In the genomic region with DNA sequence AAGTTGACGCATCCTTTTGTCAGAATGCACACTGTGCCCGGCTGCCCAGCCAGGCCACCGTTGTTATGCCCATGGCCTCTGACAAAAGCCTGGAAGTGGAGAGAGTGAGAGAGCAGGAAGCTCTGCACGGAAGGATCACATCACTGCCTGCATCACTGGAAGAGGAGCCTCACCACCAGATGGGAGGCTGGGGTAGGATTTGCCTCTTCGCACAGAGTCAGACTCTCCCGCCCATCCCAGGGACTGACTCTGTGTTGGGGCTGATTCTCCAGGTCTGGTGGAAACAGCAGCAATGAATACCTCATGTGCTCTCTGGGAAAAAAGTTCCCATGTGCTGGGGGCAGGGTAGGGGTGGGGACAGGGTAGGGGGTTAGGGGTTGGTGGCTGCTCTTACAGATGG, we compare ENCODE assay signal across 9 mouse cellular contexts. TPM values are rescaled to one million over a fixed set of nuclear protein-coding genes. Genes with fewer than 3 reads are reported as not detected.
DNase-seq lines count a peak whose midpoint lies in the region; ATAC-seq and TF ChIP-seq lines count a peak whose summit lies in the region.
"Had no signal": no experiment of that assay in that cellular context is flagged by ENCODE, and none has a peak within 500 bp of the region (broad histone marks: within the 10 kb centered on the region; RNA-seq: fewer than 3 reads in every experiment).

No protein-coding gene starts in this region.

- no peak overlapping the region for H3K9ac ChIP-seq in heart, postnatal 0 days (replicated peaks; ENCODE audit: low read depth, low read length)
- no peak overlapping the region for H3K9ac ChIP-seq in lung, embryonic 16.5 days (ENCODE audit: low read length)
- no peak overlapping the region for H3K9ac ChIP-seq in embryonic facial prominence, embryonic 11.5 days (replicated peaks; ENCODE audit: low read length)
- no peak overlapping the region for H3K9ac ChIP-seq in stomach, embryonic 15.5 days
- H3K9ac ChIP-seq: forebrain, postnatal 0 days had no signal

- H3K27ac ChIP-seq in heart, postnatal 0 days (ENCODE audit: low read depth), result peak overlapping the region; percentile 56
- H3K27ac ChIP-seq in lung, embryonic 16.5 days (ENCODE audit: low read length), result peak overlapping the region; percentile 73
- no peak overlapping the region for H3K27ac ChIP-seq in embryonic facial prominence, embryonic 11.5 days (replicated peaks; ENCODE audit: low read depth, low read length)
- H3K27ac ChIP-seq in stomach, embryonic 15.5 days, result 0 out of 2 replicates have a peak overlapping the region, but pooled peaks have one; percentile 40
- H3K27ac ChIP-seq: hindbrain, postnatal 0 days had no signal

- DNase-seq in heart, postnatal 0 days (ENCODE audit: low spot score), result no peak
- DNase-seq in heart, adult 8-10 months (ENCODE audit: low spot score), result no peak
- no peak for DNase-seq in lung, postnatal 36 days
- peak; percentile 13 for DNase-seq in embryonic facial prominence, embryonic 11.5 days (ENCODE audit: low spot score)
- no peak for DNase-seq in retina, embryonic 14.5 days (ENCODE audit: low spot score)
- DNase-seq: forebrain, postnatal 0 days had no signal

- H3K4me3 ChIP-seq in heart, postnatal 0 days (ENCODE audit: low read depth, low read length), result no peak overlapping the region
- H3K4me3 ChIP-seq in lung, embryonic 16.5 days (ENCODE audit: low read length), result no peak overlapping the region
- H3K4me3 ChIP-seq in embryonic facial prominence, embryonic 11.5 days (ENCODE audit: low read depth, low read length), result no peak overlapping the region
- H3K4me3 ChIP-seq in stomach, embryonic 15.5 days (replicated peaks), result no peak overlapping the region

- no peak for TF ChIP-seq EP300 in heart, postnatal 0 days (IDR thresholded peaks at IDR 0.05; ENCODE audit: low read depth)

- H3K4me2 ChIP-seq in heart, postnatal 0 days (ENCODE audit: low read depth, low read length), result no peak overlapping the region
- H3K4me2 ChIP-seq in lung, embryonic 16.5 days (ENCODE audit: low read depth, low read length), result no peak overlapping the region
- no peak overlapping the region for H3K4me2 ChIP-seq in embryonic facial prominence, embryonic 11.5 days (ENCODE audit: low read depth, low read length)
- no peak overlapping the region for H3K4me2 ChIP-seq in stomach, embryonic 15.5 days

- no peaks in the 10 kb centered on the region for H3K27me3 ChIP-seq in heart, postnatal 0 days (ENCODE audit: control insufficient read depth, insufficient read depth, low read length)
- H3K27me3 ChIP-seq in lung, embryonic 16.5 days (ENCODE audit: control insufficient read depth, insufficient read depth, low read depth, low read length), result no peaks in the 10 kb centered on the region
- H3K27me3 ChIP-seq in embryonic facial prominence, embryonic 11.5 days (ENCODE audit: control insufficient read depth, insufficient read depth, low read length), result no peaks in the 10 kb centered on the region
- no peaks in the 10 kb centered on the region for H3K27me3 ChIP-seq in stomach, embryonic 15.5 days (replicated peaks)

- H3K4me1 ChIP-seq in heart, postnatal 0 days (ENCODE audit: control insufficient read depth, insufficient read depth), result peaks cover 14% of the 10 kb centered on the region; the same call in 1 of the 2 replicates
- peaks cover 39% of the 10 kb centered on the region for H3K4me1 ChIP-seq in lung, embryonic 16.5 days (replicated peaks; ENCODE audit: control insufficient read depth, insufficient read depth, low read length)
- peaks cover 2% of the 10 kb centered on the region; the same call in 1 of the 2 replicates for H3K4me1 ChIP-seq in embryonic facial prominence, embryonic 11.5 days (ENCODE audit: control insufficient read depth, insufficient read depth, low read length)
- H3K4me1 ChIP-seq in stomach, embryonic 15.5 days, result peaks cover 19% of the 10 kb centered on the region

- no peaks in the 10 kb centered on the region for H3K9me3 ChIP-seq in heart, postnatal 0 days (replicated peaks; ENCODE audit: control insufficient read depth, low read length)
- no peaks in the 10 kb centered on the region for H3K9me3 ChIP-seq in lung, embryonic 16.5 days (ENCODE audit: control insufficient read depth, low read length)
- H3K9me3 ChIP-seq in embryonic facial prominence, embryonic 11.5 days (replicated peaks; ENCODE audit: control insufficient read depth, low read length), result no peaks in the 10 kb centered on the region
- H3K9me3 ChIP-seq in stomach, embryonic 15.5 days, result no peaks in the 10 kb centered on the region

- no peak for TF ChIP-seq CTCF in heart, postnatal 0 days (IDR thresholded peaks at IDR 0.05; ENCODE audit: low read depth)

- H3K36me3 ChIP-seq in heart, postnatal 0 days (replicated peaks; ENCODE audit: control insufficient read depth, insufficient read depth, low read length), result peaks cover 6% of the 10 kb centered on the region
- H3K36me3 ChIP-seq in lung, embryonic 16.5 days (ENCODE audit: control insufficient read depth, insufficient read depth, low read length), result no peaks in the 10 kb centered on the region
- no peaks in the 10 kb centered on the region for H3K36me3 ChIP-seq in embryonic facial prominence, embryonic 11.5 days (replicated peaks; ENCODE audit: control insufficient read depth, insufficient read depth, low read depth, low read length)
- H3K36me3 ChIP-seq in stomach, embryonic 15.5 days, result no peaks in the 10 kb centered on the region

- 62% methylated on average over 6 of the region's 6 CpGs for WGBS in heart, postnatal 0 days
- 54% methylated on average over 6 of the region's 6 CpGs for WGBS in lung, embryonic 16.5 days
- WGBS in embryonic facial prominence, embryonic 11.5 days, result 59% methylated on average over 6 of the region's 6 CpGs
- WGBS in stomach, embryonic 15.5 days, result 58% methylated on average over 6 of the region's 6 CpGs

- ATAC-seq in heart, postnatal 0 days (ENCODE audit: insufficient read depth, low read depth), result no peak
- no peak for ATAC-seq in lung, embryonic 16.5 days (ENCODE audit: low read depth)
- ATAC-seq in embryonic facial prominence, embryonic 11.5 days (replicated peaks; ENCODE audit: insufficient number of reproducible peaks, low FRiP score, low TSS enrichment, low read depth), result no peak
- no peak for ATAC-seq in stomach, embryonic 15.5 days (ENCODE audit: insufficient read depth, low FRiP score, low read depth)
- ATAC-seq: forebrain, postnatal 0 days; hindbrain, postnatal 0 days had no signal

RNA-seq across cellular contexts. Expression of gene Tex2, which starts 50.6 kb away (rescaled TPM):
- total RNA-seq in heart, postnatal 0 days (2014; rRNA removed; ENCODE audit: low replicate concordance), result 23.7 and 37.4 TPM in 2 replicates
- polyA plus RNA-seq in heart, postnatal 0 days (2015; fragmentation: Nextera tagmentation; extraction: Ambion mirVana), result 14.0 and 14.5 TPM in 2 replicates
- 10 to 100 TPM; 37.9 to 56.9 (median 45.0) TPM for total RNA-seq in heart, adult 8-10 months (2022)
- polyA plus RNA-seq in lung, embryonic 16.5 days (2015; fragmentation: Nextera tagmentation; extraction: Ambion mirVana), result 10.4 and 11.5 TPM in 2 replicates
- 6.9 and 7.4 TPM in 2 replicates for polyA plus RNA-seq in embryonic facial prominence, embryonic 11.5 days (2014; fragmentation: Nextera tagmentation; extraction: Ambion mirVana)
- 10.3 and 11.9 TPM in 2 replicates for polyA plus RNA-seq in stomach, embryonic 15.5 days (2015; fragmentation: Nextera tagmentation; extraction: Ambion mirVana)
